Comparison of ENCODE assay signal across 13 mouse cellular contexts in the genomic region with DNA sequence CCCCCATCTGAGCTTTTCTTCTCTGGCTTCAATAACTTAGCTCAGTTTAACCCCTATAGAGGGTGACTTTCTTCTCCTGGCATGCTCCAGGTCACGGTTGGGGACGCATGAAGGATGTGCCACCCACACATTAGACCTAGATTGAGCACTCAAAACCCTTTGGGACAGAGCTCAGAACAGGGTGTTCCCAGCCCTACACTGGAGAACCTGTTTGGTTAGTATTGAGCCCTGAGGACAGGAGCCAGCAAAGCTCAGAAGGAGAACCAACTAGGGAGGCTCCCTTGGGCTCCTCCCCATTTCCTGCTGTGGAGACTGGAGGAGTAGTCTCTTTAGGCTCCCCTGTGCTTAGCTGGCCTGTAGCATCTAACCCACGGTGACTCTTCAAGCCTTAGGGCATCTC. TPM values are rescaled to one million over a fixed set of nuclear protein-coding genes. Genes with fewer than 3 reads are reported as not detected.
DNase-seq lines count a peak whose midpoint lies in the region; ATAC-seq and TF ChIP-seq lines count a peak whose summit lies in the region.
"Had no signal": no experiment of that assay in that cellular context is flagged by ENCODE, and none has a peak within 500 bp of the region (broad histone marks: within the 10 kb centered on the region; RNA-seq: fewer than 3 reads in every experiment).

No protein-coding gene starts in this region.

- no peak for ATAC-seq in embryonic facial prominence, embryonic 15.5 days (ENCODE audit: insufficient number of reproducible peaks, low FRiP score, low TSS enrichment, low read depth)
- peak; percentile 81 for ATAC-seq in kidney, postnatal 0 days (replicated peaks; ENCODE audit: low FRiP score, low read depth)
- ATAC-seq in forebrain, embryonic 12.5 days (ENCODE audit: low FRiP score), result no peak
- ATAC-seq: CD4-positive, CD25-positive, alpha-beta regulatory T cell, adult 4 months had no signal

- DNase-seq in gonadal fat pad, adult 2 months (ENCODE audit: low read depth), result peak; percentile 98
- no peak for DNase-seq in kidney, postnatal 0 days (ENCODE audit: low spot score)
- peak; percentile 44 for DNase-seq in lung, postnatal 14 days
- DNase-seq in gastrocnemius, postnatal 14 days, result no peak
- no peak for DNase-seq in heart, postnatal 25 days (ENCODE audit: low spot score)
- DNase-seq: cerebellum, adult 11 months; heart, adult 11 months; spleen, adult 18-20 months had no signal

- H3K9me3 ChIP-seq in embryonic facial prominence, embryonic 15.5 days (replicated peaks), result no peaks in the 10 kb centered on the region
- H3K9me3 ChIP-seq in kidney, postnatal 0 days (replicated peaks; ENCODE audit: low read length), result no peaks in the 10 kb centered on the region
- no peaks in the 10 kb centered on the region for H3K9me3 ChIP-seq in forebrain, embryonic 12.5 days
- H3K9me3 ChIP-seq: hindbrain, embryonic 15.5 days; neural tube, embryonic 15.5 days had no signal

- peak overlapping the region; percentile 31; the same call in 1 of the 2 replicates for H3K27ac ChIP-seq in embryonic facial prominence, embryonic 15.5 days (replicated peaks)
- H3K27ac ChIP-seq in kidney, postnatal 0 days, result peak overlapping the region; percentile 55
- H3K27ac ChIP-seq in forebrain, embryonic 12.5 days, result no peak overlapping the region
- H3K27ac ChIP-seq: hindbrain, embryonic 15.5 days; neural tube, embryonic 15.5 days had no signal

- peaks cover 22% of the 10 kb centered on the region for H3K4me1 ChIP-seq in embryonic facial prominence, embryonic 15.5 days
- peaks cover 8% of the 10 kb centered on the region for H3K4me1 ChIP-seq in kidney, postnatal 0 days (replicated peaks; ENCODE audit: insufficient read depth, low read length)
- H3K4me1 ChIP-seq in forebrain, embryonic 12.5 days, result peaks cover 21% of the 10 kb centered on the region

- no peak for TF ChIP-seq CTCF in kidney, postnatal 0 days (IDR thresholded peaks at IDR 0.05; ENCODE audit: low read depth)

- no peaks in the 10 kb centered on the region for H3K27me3 ChIP-seq in embryonic facial prominence, embryonic 15.5 days
- H3K27me3 ChIP-seq in kidney, postnatal 0 days (ENCODE audit: insufficient read depth, low read length), result no peaks in the 10 kb centered on the region
- peaks cover 32% of the 10 kb centered on the region for H3K27me3 ChIP-seq in forebrain, embryonic 12.5 days
- H3K27me3 ChIP-seq: hindbrain, embryonic 15.5 days; neural tube, embryonic 15.5 days had no signal

- no peaks in the 10 kb centered on the region for H3K36me3 ChIP-seq in embryonic facial prominence, embryonic 15.5 days
- H3K36me3 ChIP-seq in kidney, postnatal 0 days (ENCODE audit: insufficient read depth, low read length), result no peaks in the 10 kb centered on the region
- H3K36me3 ChIP-seq in forebrain, embryonic 12.5 days (replicated peaks), result no peaks in the 10 kb centered on the region
- H3K36me3 ChIP-seq: hindbrain, embryonic 15.5 days; neural tube, embryonic 15.5 days had no signal

- no peak overlapping the region for H3K9ac ChIP-seq in embryonic facial prominence, embryonic 15.5 days
- no peak overlapping the region for H3K9ac ChIP-seq in kidney, postnatal 0 days (ENCODE audit: low read depth, low read length)
- no peak overlapping the region for H3K9ac ChIP-seq in forebrain, embryonic 12.5 days
- H3K9ac ChIP-seq: hindbrain, embryonic 15.5 days; neural tube, embryonic 15.5 days had no signal

- H3K4me3 ChIP-seq in embryonic facial prominence, embryonic 15.5 days (replicated peaks), result no peak overlapping the region
- H3K4me3 ChIP-seq in kidney, postnatal 0 days (replicated peaks; ENCODE audit: low read depth, low read length), result no peak overlapping the region
- H3K4me3 ChIP-seq in forebrain, embryonic 12.5 days (replicated peaks), result no peak overlapping the region
- H3K4me3 ChIP-seq: hindbrain, embryonic 15.5 days; neural tube, embryonic 15.5 days had no signal

- 58% methylated on average over 3 of the region's 3 CpGs for WGBS in embryonic facial prominence, embryonic 15.5 days
- 76% methylated on average over 3 of the region's 3 CpGs for WGBS in kidney, postnatal 0 days
- WGBS in forebrain, embryonic 12.5 days, result 89% methylated on average over 3 of the region's 3 CpGs

- intact Hi-C loops in gastrocnemius, postnatal 14 days (cut with DNase I; ENCODE audit: low total_unique reads), result no loop called here
- intact Hi-C loops in heart, postnatal 25 days (cut with DNase I), result no loop called here

- no peak overlapping the region for H3K4me2 ChIP-seq in embryonic facial prominence, embryonic 15.5 days (replicated peaks)
- H3K4me2 ChIP-seq in kidney, postnatal 0 days (ENCODE audit: low read length), result no peak overlapping the region
- no peak overlapping the region for H3K4me2 ChIP-seq in forebrain, embryonic 12.5 days
- H3K4me2 ChIP-seq: hindbrain, embryonic 15.5 days; neural tube, embryonic 15.5 days had no signal

RNA-seq across cellular contexts. Expression of a gene that starts 59.6 kb away (rescaled TPM):
- 79.3 and 88.7 TPM in 2 replicates for polyA plus RNA-seq in embryonic facial prominence, embryonic 15.5 days (2015; fragmentation: Nextera tagmentation; extraction: Ambion mirVana)
- polyA plus RNA-seq in gonadal fat pad, adult 2 months (2012; rRNA removed), result 41.6 and 59.9 TPM in 2 replicates
- polyA plus RNA-seq in kidney, postnatal 0 days (2015; fragmentation: Nextera tagmentation; extraction: Ambion mirVana), result 58.0 and 60.1 TPM in 2 replicates
- 211 and 218 TPM in 2 replicates for polyA plus RNA-seq in forebrain, embryonic 12.5 days (2016; fragmentation: Nextera tagmentation; extraction: Ambion mirVana)
- total RNA-seq in gastrocnemius, postnatal 14 days (2021), result 10 to 100 TPM; 10.1 to 33.9 TPM
- total RNA-seq in heart, postnatal 25 days (2021), result 10 to 100 TPM; 11.6 to 21.6 TPM

Comparison
In these comparisons a context has a peak if more than half of its experiments do, and no peak if none do; other contexts are left out.
1. DNase-seq: peak in gonadal fat pad, adult 2 months (single experiment) and lung, postnatal 14 days (single experiment); none in kidney, postnatal 0 days (single experiment), gastrocnemius, postnatal 14 days (single experiment) and heart, postnatal 25 days (single experiment).